Mouse (Mus musculus): ENCODE data around the gene Gabrb1.

GRCm38 (mm10) chr5:72104274-72104921 is 446.5 kb downstream of the Gabrb1 start:
- TF ChIP-seq CTCF (IDR thresholded peaks at IDR 0.05; ENCODE audit: borderline replicate concordance, insufficient read depth, low read length), result no peak
- TF ChIP-seq POLR2A (IDR thresholded peaks at IDR 0.05; ENCODE audit: low read depth, low read length), result no peak
